Mouse (Mus musculus): ENCODE measurements around the gene Nqo1.

The Nqo1 gene

DNA sequence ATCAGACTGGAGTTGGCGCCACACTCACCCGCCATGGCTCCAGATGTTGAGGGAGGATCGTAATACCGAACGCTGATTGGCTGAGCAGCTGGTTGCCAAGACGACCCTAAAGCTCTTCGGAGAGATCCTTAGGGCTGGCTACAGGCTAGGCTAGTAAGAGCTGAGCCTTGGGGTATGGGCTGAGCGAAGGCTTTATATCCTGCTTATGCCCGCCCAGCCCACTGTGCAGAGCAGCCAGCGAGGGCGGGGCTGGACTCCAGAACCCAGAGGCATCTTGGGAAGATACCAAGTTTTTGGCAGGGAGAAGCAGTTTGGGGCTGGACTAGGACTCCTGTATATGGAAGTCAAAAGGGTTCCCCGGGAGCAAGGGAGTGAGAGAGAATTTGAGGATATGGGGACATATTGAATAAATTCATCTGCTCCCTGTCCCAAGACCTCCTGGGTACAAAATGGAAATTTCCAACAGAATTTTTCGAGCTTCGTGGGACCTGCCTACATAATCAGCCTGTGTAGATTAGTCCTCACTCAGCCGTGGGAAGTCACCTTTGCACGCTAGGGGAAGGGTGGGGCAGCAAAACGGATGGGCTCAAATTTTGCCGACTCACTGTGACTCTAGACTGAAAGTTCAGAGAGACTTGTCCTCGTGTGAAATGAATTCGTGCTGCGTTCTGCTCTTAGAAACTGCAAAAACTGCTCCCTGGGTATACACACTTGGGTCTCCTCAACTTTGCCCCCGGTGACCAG is at the start of gene Nqo1:
Gene Nqo1, minus strand, starts transcription at position 169 of the 744 bp plus-strand sequence.
- peak; percentile 97 for DNase-seq (ENCODE audit: low spot score)

DNA sequence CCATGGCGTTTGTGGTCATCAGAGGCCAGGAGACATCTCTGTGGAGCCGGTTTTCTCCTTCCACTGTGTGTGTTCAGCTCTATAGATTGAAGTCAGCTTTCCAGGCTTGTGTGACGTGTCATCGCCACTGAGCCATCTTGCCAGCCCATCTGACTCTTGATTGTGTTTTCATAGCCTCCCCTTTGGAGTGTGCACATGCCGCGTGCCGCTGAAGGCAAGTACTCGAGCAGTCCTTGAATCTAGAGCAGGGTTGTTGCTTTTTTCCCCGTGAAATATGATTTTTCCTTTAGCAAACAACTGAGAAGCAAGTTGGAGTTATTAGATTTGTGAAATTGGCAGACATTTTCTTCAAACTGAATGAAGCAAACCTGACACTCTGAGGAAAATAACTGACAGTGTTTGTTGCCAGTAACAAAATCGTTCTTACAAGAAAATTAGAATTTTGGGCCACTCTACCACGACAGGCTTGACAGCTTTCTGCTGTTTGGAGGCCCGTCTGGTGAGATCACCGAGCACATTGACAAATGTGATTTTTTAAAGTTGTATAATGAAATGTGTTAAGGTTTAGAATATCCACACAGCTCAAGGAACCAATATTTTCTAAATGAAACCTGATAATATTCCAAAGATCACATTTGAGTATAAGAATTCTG is 48.5 kb upstream of the Nqo1 start:
- DNase-seq (ENCODE audit: low spot score), result no peak

DNA sequence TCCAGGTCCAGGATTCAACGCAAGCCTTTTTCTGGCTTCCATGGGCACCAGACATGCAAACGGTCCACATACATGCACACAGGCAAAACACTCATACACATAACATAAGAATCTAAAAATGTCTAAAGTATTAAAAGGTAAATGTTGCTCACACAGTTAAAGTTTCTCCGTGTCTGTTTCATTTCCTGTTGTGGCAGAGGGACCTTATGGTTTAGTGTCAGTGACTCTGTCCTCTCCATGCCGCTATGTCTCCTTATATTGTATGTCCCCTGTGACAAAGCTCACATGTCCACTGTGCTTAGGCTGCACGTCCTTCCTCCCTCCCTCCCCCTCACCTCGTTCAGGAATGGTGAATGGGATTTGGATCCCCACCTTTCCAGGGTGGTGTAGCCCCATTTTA is 46.6 kb upstream of the Nqo1 start:
- DNase-seq (ENCODE audit: low spot score), result no peak

DNA sequence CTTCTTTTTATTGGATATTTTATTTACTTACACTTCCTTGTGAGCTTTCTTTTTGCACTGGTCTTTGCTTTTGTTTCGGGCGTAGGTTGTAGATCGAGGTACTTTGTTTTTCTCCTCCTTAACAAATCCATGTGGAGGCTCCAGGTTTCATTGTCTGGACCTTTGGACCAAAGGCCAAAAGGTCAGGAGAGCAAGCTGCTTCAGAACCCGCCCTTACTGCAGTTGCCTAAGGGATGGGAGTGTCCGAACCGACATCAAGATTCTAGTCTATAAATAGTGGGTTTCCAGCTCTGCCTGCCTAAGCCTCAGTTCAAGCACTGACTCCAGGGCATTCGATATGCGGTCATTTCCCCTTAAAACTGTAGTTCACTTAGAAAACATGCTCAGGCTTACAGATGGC is 46.1 kb upstream of the Nqo1 start:
- no peak for DNase-seq (ENCODE audit: low spot score)

DNA sequence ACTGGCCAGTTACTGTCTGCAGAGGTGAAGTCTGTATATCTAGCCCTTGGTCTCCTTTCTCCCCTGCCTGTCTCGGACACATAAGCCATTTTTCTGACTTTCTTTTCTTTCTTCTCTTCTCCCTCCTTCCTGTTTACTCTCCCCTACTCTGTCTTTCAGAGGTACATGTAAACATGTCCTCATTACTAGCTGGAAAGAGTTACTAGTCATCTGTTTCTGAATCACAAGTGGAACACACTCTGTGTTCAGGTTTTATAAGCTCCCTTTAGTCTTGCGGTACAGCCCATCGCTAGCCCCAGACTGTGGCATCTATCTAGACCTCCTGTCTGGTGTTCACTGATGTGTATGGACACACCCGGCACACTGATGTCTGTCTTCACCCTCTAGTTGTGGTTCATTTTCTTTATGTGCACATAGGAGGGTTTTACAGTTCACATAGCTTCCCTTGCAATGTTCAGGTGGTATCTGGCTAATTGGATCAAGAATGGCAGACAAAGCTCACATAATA is 45.4 kb upstream of the Nqo1 start:
- no peak for DNase-seq (ENCODE audit: low spot score)

DNA sequence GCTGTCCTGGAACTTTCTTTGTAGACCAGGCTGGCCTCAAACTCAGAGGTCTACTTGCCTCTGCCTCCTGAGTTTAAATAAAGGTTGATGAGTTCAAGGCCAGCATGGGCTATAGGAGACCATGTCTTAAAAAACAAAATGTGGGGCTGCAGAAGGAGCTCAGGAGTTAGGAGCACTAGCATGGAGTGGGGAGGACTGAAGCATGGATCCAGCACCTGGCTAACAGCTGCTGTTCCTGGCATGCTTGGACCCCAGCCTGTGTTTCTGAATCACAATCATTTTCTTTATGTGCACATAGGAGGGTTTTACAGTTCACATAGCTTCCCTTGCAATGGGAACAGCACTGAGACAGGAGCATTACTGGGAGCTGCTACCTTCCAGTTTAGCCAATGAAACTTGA is 44.7 kb upstream of the Nqo1 start:
- no peak for DNase-seq (ENCODE audit: low spot score)

DNA sequence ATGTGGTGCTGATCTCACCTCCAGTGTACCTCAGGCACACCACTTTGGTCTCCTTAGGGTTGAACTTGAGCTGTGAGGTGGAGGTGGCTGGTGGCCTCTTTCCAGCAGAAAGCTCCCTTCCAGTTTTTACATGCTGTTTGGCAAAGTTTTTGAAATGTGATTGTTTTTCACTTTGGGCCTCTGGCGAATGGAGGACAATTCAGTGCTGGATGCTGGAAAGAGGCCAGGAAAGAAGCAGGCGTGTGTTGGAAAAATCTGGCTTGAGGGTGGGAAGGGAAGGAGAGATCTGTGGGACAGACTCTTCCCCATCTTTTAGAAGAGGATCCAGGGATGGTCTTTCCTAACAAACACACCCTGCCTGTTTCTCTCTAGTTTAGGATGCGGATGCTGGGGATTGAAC is 41.6 kb upstream of the Nqo1 start:
- peak; percentile 53 for DNase-seq (ENCODE audit: low spot score)

DNA sequence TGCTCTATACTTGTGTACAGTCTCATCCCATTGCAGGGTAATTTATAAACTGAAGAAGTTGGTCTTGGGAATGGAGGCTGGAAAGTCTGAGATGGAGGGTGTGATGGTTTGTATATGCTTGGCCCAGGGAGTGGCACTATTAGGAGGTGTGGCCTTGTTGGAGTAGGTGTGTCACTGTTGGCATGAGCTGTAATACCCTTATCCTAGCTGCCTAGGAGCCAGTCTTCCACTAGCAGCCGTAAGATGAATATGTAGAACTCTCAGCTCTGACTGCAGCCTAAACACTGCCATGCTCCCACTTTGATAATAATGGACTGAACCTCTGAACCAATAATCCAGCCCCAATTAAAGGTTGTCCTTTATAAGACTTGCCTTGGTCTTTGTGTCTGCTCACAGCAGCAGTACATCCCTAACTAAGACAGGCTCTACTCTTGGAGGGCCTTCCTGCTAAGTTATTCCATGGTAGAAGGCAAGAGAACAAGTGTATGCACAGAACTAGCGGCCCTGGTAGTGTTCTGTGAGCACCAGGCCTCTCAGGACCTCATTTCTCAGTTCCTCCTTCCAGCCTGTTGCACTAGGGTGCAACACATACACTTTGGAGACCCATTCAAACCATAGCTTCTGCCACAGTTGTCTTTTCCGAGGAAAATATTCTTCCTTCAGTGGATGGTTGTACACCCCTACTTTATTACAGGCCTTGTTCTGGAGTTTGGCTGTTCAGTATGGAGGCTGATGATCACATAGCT is 37.0 kb upstream of the Nqo1 start:
- no peak for DNase-seq (ENCODE audit: low spot score)

DNA sequence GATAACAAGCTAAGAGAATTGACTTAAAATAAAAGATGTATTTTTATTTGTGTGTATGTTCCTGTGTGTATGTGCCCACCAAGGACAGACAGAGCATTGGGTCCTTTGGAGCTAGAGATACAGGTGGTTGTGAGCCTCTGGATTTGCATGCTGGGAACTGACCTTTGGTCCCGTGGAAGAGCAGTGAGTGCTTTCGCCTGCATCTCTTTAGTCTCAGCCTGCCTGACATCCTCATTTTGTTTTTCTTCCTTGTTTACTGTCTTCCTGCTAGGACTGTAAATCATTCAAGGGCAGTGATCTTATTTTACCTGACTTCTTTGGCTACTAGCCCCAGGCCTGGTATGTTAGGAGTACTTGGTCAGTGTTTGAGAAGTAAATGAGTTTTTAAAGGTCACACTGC is 34.7 kb upstream of the Nqo1 start:
- DNase-seq (ENCODE audit: low spot score), result peak; percentile 39

DNA sequence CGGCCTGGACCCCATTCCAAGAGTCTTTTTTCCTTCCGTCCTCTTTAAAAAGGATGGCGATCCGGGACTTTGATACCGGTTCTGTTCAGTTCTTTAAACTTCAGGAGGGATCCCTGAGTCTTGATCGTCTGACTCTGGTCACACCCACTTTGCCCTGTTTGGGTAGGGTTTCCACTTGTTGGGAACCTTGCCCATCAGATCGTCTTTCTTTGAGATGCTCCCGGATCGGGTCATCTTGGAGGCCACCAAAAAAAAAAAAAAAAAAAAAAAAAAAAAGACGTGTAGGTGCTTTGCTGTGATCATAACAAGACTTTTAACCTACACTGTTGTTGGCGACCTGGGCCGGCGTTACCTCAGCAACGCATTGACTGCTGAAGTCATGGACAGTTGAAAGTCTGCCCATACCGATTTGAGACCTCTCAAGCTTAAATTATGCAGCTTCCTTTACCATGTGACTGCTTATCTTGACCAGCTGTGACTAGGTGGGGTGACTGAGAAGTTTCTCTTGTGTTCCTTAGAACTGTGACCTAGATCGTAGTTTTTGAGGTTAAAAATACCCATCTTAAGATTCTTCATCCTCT is 33.9 kb upstream of the Nqo1 start:
- peak; percentile 85 for DNase-seq (ENCODE audit: low spot score)

DNA sequence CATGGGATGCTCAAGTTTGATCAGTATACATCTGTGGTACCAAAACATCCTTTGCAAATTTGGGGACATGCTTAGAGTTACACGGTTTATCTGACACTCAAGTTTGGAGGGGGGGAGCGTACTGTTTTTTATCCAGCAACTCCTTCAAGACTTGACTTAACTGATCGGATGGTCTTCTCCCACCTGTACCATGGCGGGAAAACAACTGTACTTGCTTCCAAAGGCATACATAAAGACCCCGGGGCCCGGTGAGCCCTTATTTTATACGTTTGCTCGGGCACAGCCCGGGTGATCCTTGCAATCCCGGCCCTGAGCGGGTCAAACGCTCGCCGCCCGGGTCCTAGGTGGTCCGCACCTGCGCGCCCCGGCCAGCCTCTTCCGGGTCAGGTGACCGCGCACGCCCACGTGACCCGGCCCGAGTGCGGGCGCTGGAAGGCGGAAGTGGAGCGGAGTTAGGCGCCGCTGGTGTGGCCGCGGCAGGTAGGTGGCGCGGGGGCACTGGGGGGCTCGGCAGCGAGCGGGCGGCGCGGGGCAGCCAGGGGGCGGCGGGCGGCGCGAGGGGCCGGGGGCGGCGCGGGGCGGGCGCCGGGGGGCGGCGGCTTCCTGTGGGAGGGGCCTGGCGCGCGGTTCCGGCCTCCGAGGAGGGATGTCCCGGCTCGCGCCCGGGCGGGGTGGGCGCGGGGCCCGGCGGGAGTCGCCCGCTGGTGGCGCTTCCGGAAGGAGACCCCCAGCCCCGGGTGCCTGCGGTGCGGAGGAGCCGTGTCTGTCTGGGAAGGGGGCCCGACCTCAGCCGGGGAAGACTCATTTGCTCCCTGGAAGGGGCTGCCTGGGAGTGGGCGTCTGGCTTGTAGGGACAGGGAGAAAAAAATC is 33.2 kb upstream of the Nqo1 start, which contains the start of gene Wwp2:
Gene Wwp2, plus strand, starts transcription at position 404 of the 870 bp plus-strand sequence.
- DNase-seq (ENCODE audit: low spot score), result peak; percentile 70

DNA sequence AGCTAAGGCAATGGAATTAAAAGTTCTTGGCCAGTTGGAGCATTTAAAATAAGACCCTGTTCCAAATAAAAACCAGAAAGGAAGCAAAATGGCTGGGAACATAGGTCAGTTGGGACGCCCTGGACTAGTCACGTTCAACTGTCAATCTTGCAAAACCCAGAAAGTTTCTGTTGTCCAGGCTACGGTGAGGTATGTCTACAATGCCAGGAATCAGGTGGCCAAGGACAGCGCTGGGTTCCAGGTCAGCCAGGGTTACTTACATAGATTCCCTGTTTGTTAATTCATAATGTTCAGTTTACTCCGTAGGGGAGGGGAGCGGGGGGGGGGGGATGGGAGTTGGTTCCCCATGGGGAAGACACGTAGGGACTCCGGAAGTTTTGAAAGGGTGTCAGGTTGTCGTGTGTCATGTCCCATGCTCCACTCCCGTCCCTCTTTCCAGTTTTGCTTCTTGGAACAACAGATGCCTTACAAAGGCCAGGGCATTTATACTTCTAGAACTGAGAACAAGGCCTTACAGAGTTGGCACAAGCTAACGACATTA is 32.5 kb upstream of the Nqo1 start:
- DNase-seq (ENCODE audit: low spot score), result no peak

DNA sequence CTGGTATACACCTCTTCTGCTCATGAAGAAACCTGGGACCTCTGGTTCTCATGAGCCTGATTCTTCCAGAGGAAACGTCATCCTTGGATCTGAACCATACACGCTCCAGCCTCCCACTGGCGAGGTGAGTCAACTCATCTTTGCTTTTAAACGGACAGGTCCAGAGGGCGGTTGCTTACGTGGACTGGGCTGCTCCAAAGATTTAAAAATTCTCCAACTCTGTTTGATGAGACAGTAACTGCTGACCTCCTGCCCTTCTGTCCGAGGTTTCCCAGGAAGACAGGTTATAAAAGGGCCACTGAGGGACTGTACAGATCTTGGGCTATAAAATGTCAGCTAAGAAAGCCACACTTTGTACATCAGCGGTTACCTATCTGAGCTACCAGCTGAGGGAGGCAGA is 27.8 kb upstream of the Nqo1 start:
- no peak for DNase-seq (ENCODE audit: low spot score)

DNA sequence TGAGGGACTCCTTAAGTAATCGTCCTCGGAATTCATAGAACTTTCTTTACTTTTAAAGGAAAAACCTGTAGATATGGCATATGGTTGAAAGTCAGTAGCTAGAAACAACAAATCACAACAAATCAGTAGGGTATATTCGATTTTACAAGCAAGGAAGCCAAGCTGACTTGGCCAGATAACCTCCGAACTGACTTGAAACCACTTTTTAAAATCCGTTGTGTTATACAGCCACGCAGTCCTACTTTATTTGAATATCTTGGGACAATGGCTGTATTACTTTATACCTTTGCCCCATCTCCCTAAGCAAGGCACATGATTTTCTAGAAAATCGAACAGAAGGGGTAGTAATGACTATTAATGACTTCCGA is 22.2 kb upstream of the Nqo1 start:
- DNase-seq (ENCODE audit: low spot score), result no peak

DNA sequence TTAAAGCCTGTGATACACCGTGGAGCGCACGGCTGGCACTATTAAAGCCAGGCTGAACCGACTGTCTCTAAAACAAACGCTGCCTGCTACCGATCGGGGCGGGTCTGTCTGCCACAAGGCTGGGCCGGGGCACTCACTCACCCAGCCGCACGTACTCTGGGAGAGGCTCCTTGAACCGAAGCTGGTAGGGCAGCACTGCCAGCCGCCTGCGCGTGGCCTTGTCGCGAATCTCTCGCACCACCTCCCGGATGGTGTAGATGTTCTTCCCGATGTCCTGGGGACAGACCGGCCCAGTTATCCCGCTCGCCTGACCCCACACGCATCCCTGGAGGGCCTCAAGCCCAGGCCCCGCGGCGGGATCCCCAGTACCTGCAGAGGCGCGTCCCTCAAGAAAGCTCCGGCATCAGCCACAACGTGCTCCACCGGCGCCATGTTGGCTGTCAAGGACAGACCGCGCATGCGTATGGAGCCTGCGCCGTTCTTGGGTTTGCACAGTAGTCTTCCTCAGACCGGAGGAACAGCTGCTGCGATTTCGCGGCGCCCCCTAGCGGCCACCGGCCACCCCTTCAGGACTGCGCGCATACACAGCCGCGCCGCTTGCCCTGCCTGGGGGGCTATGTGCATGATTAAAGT is 21.7 kb upstream of the Nqo1 start, which contains the start of gene Nob1:
Gene Nob1, minus strand, starts transcription at position 455 of the 633 bp plus-strand sequence.
- peak; percentile 99 for DNase-seq (ENCODE audit: low spot score)

DNA sequence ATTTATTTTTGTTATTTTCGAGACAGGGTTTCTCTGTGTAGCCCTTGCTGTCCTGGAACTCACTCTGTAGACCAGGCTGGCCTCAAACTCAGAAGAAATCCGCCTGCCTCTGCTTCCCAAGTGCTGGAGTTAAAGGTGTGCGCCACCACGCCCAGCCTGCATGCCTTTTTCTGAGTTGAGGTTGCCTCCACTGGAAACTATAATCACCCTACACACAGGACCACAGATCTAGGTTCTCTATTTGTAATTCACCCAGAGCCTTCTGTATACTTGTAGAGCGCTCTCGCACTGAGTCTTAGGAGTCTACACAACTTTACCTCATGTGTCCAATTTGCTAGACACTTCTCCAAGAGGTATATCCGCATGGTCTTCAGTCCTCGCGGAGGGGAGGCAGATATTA is 21.2 kb upstream of the Nqo1 start:
- DNase-seq (ENCODE audit: low spot score), result no peak

DNA sequence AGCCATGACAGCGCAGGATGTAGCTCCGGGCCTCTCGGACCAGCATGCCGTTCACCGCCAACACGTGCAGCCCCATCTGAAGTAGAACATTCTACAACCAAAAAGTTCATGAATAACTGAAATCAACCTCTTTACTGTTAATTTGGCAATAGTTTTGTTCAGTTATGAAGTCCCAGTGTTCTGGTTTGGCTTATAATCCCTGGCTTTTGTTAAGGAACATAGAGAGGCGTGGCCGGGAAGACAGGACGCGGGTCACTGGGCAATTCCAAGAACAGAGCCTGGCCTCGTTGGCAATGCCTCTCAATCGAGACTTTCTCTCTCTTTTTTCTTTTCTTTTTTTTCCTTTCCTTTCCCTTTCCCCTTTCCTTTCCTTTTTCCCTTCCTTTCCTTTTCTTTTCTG is 14.0 kb upstream of the Nqo1 start:
- peak; percentile 76 for DNase-seq (ENCODE audit: low spot score)

DNA sequence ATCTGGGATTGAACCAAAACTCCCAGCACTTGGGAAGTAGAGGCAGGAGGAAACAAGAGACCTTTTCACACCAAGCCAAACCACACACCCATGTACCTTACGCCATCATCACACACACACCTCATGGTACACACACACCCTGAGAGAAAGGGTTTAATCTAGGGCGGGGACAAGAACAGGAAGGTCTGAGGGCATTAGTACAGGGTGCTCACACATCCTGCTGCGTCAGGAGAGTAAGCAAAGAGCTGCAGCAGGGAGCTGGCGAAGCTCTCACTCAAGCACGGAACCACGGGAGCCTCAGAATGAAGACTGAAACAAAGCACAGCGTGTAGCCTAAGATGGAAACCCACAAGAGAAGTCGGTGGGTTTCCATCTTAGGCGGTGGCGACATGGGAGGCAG is 10.9 kb upstream of the Nqo1 start:
- DNase-seq (ENCODE audit: low spot score), result no peak

DNA sequence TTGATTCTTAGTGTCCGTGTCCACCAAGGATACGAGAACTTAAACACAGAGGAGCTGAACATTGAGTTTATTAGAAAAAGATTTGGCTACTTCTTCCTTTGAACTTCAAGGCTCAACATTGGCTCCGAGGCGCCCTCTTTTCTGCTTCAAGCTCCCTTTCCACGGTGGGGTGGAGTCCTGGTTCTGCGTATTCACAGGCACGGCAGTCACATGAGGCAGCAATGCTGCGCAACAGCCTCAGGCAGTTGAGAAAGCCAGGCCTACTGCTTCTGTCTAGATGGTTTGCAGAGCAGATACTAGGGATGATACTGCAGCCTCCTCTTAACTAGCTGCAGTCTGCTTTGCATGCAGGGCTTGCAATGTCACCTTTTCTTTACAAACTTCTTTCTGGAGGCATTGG is 9.5 kb upstream of the Nqo1 start:
- DNase-seq (ENCODE audit: low spot score), result no peak

DNA sequence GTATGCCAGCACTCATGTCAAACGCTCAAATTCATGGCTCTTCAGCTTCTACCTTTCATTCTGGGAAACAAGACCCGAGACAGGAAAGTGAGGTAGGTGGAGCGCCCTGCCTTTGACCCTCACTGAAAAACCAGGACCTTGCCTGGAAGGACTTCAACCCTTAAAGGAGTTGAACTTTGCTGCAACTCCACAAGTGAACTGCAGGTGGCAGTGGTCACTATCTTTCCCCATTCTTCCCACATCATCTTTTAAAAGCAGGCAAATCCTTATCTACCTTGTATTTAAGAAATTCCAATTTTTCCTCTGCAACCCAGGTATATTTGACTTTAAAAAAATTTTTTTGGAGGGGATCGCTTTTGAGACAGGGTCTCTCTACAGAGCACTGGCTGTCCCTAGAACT is 8.4 kb upstream of the Nqo1 start:
- peak; percentile 79 for DNase-seq (ENCODE audit: low spot score)

DNA sequence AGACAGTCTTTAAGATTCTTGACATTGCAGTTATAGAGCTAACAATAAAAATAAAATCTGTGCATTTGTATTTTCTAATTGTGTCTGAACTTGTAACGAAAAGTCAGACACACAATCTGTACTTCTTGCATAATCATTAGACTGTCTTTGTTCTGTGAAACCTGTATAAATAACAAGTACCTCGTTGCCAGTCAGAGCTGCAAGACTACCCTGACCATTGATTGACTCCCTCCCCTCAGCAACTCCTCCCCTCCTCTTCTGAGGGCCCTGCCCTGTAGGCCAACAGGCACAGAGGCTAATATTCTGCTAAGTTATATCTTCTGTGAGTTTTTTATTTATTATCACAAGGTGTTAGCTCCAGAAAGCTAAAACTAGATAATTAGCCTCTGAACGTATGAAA is 2.9 kb upstream of the Nqo1 start:
- no peak for DNase-seq (ENCODE audit: low spot score)
